Mouse (Mus musculus): ENCODE measurements at regions not wholly inside any gene's neighbourhood (a gene's known extent, or its start where the extent isn't known, plus 50 kb on each side); places are given as distances from the start of the nearest gene placed in this dataset.
"Not testable (repeated sequence)": the region's sequence is repeated elsewhere in the genome, so short reads cannot be mapped to it uniquely, and the experiment has no call there.

DNA sequence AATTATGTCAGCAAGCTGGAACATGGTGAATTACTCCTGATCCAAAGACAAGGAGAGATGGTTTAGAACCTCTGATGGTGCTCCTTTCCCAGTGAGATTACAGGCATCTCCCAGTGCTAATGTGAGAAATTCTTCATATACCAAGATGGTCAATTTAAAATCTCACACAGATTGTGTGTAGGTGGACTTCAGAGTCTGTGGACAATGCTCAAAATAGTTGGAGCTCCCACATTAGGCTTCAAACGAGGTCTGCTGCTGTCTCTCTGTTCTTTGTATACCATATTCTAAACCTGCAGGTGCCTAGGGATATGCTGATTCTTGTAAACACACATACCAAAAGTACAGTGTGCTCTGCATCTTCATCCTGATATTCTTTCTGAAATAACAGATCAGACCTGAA, 146.3 kb upstream of the Thrb start:
- in situ Hi-C loops (cut with MboI; ENCODE audit: low pct_unique_long_range_greater_than_20kb in 1 of 2, low sequenced_read_pairs in 2 of 2, unreplicated experiment in 1 of 2), result no loop called here

DNA sequence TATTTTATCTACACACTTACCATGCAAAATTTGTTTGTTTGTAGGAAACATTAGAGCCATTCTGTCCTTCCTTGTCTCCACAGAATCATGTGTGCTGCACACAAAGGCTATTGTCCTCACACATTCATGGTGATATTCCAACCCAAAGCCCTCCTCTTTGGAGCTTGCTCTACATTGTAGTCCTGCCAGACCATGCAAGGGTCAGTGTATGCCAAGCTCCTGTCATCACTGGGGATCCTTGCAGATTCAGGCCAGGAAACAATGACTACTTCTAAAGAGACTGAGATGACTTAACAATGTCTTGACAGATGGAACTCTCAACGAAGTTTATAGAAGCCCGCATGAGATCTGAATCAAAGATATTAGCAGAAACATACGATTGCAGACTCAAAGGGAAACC, 137.4 kb upstream of the Thrb start:
- in situ Hi-C loops (cut with MboI; ENCODE audit: low pct_unique_long_range_greater_than_20kb in 1 of 2, low sequenced_read_pairs in 2 of 2, unreplicated experiment in 1 of 2), result no loop called here

DNA sequence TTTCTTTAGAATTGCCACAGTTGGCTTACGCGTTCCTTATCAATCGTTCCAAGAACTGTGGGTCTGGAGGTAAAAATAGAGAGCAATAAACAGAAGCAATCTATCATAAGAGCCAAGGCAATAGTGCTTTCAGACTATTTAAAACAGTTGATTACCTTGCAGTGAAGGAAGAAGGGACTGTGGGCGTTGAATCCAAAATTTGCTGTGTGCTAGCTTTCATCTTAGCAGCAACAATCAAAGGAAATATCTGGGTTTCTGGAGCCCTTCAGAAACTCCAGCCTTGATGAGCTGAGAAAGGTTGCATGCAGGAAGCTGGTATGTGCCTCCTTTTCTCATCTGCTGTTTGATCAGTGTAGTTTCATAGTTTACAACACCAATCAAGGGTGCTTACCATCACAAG, 136.1 kb upstream of the Thrb start:
- in situ Hi-C loops (cut with MboI; ENCODE audit: low pct_unique_long_range_greater_than_20kb in 1 of 2, low sequenced_read_pairs in 2 of 2, unreplicated experiment in 1 of 2), result no loop called here

GRCm38 (mm10) chr14:17539322-17539721, 120.7 kb upstream of the Thrb start:
- in situ Hi-C loops (cut with MboI; ENCODE audit: low pct_unique_long_range_greater_than_20kb in 1 of 2, low sequenced_read_pairs in 2 of 2, unreplicated experiment in 1 of 2), result no loop called here

GRCm38 (mm10) chr14:17556458-17556857, 103.6 kb upstream of the Thrb start:
- in situ Hi-C loops (cut with MboI; ENCODE audit: low pct_unique_long_range_greater_than_20kb in 1 of 2, low sequenced_read_pairs in 2 of 2, unreplicated experiment in 1 of 2), result no loop called here

DNA sequence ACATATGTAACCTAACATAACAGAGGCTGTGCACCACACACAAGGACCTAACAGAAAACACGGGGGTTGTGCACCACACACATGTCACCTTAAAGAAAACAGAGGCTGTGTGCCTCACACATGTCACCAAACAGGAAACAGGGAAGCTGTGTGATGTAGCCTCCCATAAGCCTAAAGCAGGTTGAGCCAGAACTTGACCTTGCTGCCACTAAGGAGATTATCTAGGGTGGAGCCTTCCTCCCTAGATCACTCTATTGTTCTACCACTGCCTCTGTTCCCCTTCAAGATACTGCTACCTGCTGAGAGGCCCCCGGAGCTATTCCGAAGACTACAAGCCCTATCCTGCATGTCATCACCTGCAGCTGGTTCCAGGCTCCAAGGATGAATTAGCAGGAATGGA, 100.1 kb upstream of the Thrb start:
- in situ Hi-C loops (cut with MboI; ENCODE audit: low pct_unique_long_range_greater_than_20kb in 1 of 2, low sequenced_read_pairs in 2 of 2, unreplicated experiment in 1 of 2), result not testable (repeated sequence)

GRCm38 (mm10) chr14:17567927-17568326, 92.1 kb upstream of the Thrb start:
- in situ Hi-C loops (cut with MboI; ENCODE audit: low pct_unique_long_range_greater_than_20kb in 1 of 2, low sequenced_read_pairs in 2 of 2, unreplicated experiment in 1 of 2), result no loop called here

DNA sequence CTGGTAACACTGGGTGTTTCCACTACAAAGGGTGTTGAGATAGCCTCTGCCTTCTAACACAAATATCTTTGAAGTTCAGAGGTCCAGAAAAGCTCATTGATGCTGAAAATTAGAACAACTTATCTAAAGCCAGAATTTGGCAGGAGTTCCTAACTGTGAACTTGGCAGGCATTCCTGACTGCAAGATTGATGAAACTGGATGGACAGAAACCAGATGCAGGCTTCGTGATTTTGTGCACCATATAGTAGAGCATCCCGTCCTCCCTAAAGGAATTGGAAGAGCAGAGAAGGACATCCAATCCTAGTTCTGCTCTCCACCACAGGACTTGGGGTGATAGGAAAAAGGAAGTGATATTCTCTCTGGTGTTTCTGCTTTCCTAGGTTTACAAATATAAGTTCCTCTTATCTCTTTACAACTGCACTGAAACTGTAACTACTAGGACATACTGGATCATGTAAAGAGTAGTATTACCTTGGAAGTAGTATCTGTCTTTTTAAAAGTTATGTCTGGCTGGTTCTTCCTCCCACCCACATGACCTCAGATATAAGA, 90.9 kb upstream of the Thrb start:
- in situ Hi-C loops (cut with MboI; ENCODE audit: low pct_unique_long_range_greater_than_20kb in 1 of 2, low sequenced_read_pairs in 2 of 2, unreplicated experiment in 1 of 2), result no loop called here

DNA sequence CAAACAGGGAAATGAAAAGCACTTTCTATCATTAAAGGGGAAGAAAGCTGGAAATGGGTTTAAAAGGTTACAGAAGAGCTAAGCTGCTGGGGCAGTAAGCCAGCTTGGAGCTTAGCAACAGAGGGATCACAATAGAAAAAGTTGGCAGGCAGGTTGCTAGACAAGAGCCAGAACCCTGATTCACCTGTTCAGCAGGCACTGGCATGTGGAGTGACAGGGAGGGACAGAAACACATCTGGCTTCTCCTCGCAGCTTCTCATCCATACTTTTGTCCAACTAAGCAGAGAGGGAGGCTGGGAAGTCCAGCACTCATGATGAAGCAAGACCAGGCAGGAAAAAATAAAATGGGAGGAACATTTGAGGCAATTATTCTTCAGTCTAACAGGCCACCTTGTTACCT, 81.3 kb upstream of the Thrb start:
- in situ Hi-C loops (cut with MboI; ENCODE audit: low pct_unique_long_range_greater_than_20kb in 1 of 2, low sequenced_read_pairs in 2 of 2, unreplicated experiment in 1 of 2), result no loop called here

DNA sequence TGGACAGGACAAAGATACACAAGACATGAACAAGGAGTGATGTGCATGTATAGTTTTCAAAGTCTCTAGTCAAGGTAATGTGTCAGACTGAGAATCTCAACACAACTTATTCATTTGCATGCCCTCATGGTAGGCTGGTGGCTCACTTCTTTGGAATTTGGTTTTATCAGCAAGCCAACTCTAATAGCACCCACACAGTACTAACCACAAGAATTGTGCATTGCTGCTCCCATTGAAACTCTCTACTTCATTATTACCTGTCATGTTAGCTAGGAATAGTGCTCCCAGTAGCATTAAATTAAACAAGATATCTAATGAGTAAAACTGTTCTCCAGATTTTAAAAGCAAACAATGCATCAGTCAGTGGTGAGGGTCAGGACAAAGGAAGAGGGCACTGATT, 70.5 kb upstream of the Thrb start:
- in situ Hi-C loops (cut with MboI; ENCODE audit: low pct_unique_long_range_greater_than_20kb in 1 of 2, low sequenced_read_pairs in 2 of 2, unreplicated experiment in 1 of 2), result no loop called here

DNA sequence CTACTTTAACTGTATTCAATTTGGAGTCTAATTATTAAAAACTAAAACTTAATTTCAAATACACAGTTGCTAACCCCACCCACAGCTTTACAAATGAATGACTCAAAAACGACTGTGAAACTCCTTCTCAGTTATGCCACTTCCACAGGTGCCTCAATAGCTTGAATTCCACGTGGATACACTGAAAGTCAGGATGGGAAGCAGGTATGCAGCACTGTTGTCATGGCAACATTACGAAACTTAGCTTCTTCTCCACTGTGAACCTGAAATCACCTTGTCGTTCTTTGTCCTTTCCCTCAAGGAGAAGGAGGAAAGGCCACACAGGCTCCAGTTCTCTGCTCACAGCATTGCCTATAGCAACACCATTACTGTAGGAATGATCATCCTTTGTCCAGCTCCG, 60.5 kb upstream of the Thrb start:
- in situ Hi-C loops (cut with MboI; ENCODE audit: low pct_unique_long_range_greater_than_20kb in 1 of 2, low sequenced_read_pairs in 2 of 2, unreplicated experiment in 1 of 2), result no loop called here

DNA sequence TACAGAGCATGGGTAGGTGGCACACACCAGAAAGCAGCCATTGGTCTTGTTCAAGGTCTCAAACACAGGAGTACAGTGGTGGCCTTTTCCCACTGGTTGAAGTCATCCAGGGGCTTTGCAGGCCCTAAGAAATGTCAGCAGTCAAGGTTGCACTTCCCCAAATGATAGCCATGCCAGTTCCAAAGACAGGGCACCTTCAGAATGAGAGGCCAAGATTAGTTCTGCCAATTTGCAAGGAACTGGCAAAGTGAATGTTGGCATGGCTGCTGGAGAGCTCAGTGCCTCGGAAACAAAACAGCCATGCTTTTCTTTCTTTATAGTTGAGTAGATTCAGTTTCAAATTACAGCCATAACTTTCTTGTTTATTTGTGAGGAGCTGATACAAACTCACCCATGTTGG, 57.7 kb upstream of the Thrb start:
- in situ Hi-C loops (cut with MboI; ENCODE audit: low pct_unique_long_range_greater_than_20kb in 1 of 2, low sequenced_read_pairs in 2 of 2, unreplicated experiment in 1 of 2), result no loop called here

GRCm38 (mm10) chr14:17606018-17606417, 54.0 kb upstream of the Thrb start:
- in situ Hi-C loops (cut with MboI; ENCODE audit: low pct_unique_long_range_greater_than_20kb in 1 of 2, low sequenced_read_pairs in 2 of 2, unreplicated experiment in 1 of 2), result no loop called here

DNA sequence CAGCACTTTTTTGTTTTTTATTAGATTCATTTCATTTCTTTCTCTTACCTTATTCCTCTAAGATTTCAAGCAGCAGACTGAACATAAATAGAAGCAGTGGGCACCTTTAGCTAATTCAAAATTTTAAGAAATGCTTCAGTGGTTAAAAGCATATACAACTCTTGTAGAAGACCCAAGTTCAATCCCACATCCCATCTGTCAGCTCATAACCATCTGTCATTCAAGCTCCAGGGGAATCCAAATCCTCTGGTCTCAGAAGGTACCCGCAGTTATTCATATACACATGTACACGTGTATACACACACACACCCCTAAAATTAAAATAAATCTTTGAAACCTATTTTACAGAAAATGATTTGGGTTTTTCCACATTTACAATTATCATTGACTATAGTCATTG, 52.9 kb upstream of the Thrb start:
- in situ Hi-C loops (cut with MboI; ENCODE audit: low pct_unique_long_range_greater_than_20kb in 1 of 2, low sequenced_read_pairs in 2 of 2, unreplicated experiment in 1 of 2), result no loop called here

Data from mouse embryonic stem cell (cell line).